Comparison of ENCODE assay signal across 25 mouse cellular contexts in the genomic region with DNA sequence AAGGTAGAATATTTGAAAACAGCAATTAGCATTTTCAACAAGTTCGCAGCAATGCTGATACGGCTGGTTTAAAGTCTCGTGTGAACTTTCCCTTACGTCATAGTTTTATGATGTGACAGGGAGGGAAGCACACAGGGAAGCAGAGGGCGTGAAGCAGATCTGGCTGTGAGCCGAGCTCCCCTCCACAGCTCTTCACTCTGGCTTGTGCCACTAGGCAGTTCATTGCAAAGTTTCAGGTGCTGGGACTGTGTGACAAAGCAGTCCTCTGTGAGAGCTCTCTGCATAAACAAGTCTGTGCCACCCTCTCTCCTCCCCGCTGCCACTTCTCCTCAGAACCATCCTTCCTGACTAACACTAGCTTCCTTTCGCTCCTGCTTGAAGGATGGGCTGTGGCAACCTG. TPM values are rescaled to one million over a fixed set of nuclear protein-coding genes. Genes with fewer than 3 reads are reported as not detected.
DNase-seq lines count a peak whose midpoint lies in the region; ATAC-seq and TF ChIP-seq lines count a peak whose summit lies in the region.
"Had no signal": no experiment of that assay in that cellular context is flagged by ENCODE, and none has a peak within 500 bp of the region (broad histone marks: within the 10 kb centered on the region; RNA-seq: fewer than 3 reads in every experiment).

No protein-coding gene starts in this region.

- 84% methylated on average over 8 of the region's 8 CpGs for WGBS in heart, embryonic 10.5 days
- WGBS in liver, embryonic 12.5 days (ENCODE audit: insufficient replicate concordance): 86% methylated on average over 8 of the region's 8 CpGs
- 78% methylated on average over 8 of the region's 8 CpGs for WGBS in neural tube, embryonic 13.5 days
- 42% methylated on average over 8 of the region's 8 CpGs for WGBS in small intestine, adult 2 months
- WGBS in forebrain, embryonic 15.5 days: 78% methylated on average over 8 of the region's 8 CpGs

- H3K9me3 ChIP-seq in heart, embryonic 10.5 days: no peaks in the 10 kb centered on the region
- no peaks in the 10 kb centered on the region for H3K9me3 ChIP-seq in liver, embryonic 12.5 days (replicated peaks)
- H3K9me3 ChIP-seq in neural tube, embryonic 13.5 days: no peaks in the 10 kb centered on the region
- no peaks in the 10 kb centered on the region for H3K9me3 ChIP-seq in forebrain, embryonic 15.5 days
- H3K9me3 ChIP-seq: embryonic facial prominence, embryonic 15.5 days; hindbrain, embryonic 10.5 days; lung, embryonic 15.5 days; midbrain, embryonic 10.5 days had no signal

- no peaks in the 10 kb centered on the region for H3K27me3 ChIP-seq in heart, embryonic 10.5 days (ENCODE audit: insufficient read depth, poor library complexity, severe bottlenecking)
- no peaks in the 10 kb centered on the region for H3K27me3 ChIP-seq in liver, embryonic 12.5 days (replicated peaks)
- H3K27me3 ChIP-seq in neural tube, embryonic 13.5 days: no peaks in the 10 kb centered on the region
- no peaks in the 10 kb centered on the region for H3K27me3 ChIP-seq in small intestine, adult 2 months (ENCODE audit: control insufficient read depth, insufficient read depth, low read length)
- no peaks in the 10 kb centered on the region for H3K27me3 ChIP-seq in forebrain, embryonic 15.5 days
- H3K27me3 ChIP-seq: embryonic facial prominence, embryonic 15.5 days; lung, embryonic 15.5 days had no signal

- H3K4me1 ChIP-seq in heart, embryonic 10.5 days: peaks cover 7% of the 10 kb centered on the region
- H3K4me1 ChIP-seq in liver, embryonic 12.5 days: peaks cover 51% of the 10 kb centered on the region
- H3K4me1 ChIP-seq in neural tube, embryonic 13.5 days (replicated peaks): no peaks in the 10 kb centered on the region
- peaks cover 4% of the 10 kb centered on the region for H3K4me1 ChIP-seq in small intestine, adult 2 months (ENCODE audit: control insufficient read depth, insufficient read depth, insufficient read length, low read length)
- no peaks in the 10 kb centered on the region for H3K4me1 ChIP-seq in forebrain, embryonic 15.5 days
- H3K4me1 ChIP-seq: embryonic facial prominence, embryonic 15.5 days had no signal

- no peak for ATAC-seq in liver, embryonic 12.5 days
- ATAC-seq in neural tube, embryonic 13.5 days (ENCODE audit: low read depth): peak; percentile 44; the same call in 1 of the 2 replicates
- ATAC-seq in forebrain, embryonic 15.5 days (replicated peaks): no peak
- ATAC-seq: forebrain, postnatal 0 days; midbrain, embryonic 16.5 days had no signal

- H3K27ac ChIP-seq in heart, embryonic 10.5 days: no peak overlapping the region
- peak overlapping the region; percentile 66 for H3K27ac ChIP-seq in liver, embryonic 12.5 days
- no peak overlapping the region for H3K27ac ChIP-seq in neural tube, embryonic 13.5 days (replicated peaks)
- 0 out of 2 replicates have a peak overlapping the region, but pooled peaks have one; percentile 0 for H3K27ac ChIP-seq in small intestine, adult 2 months (ENCODE audit: insufficient read depth, low read depth, low read length)
- H3K27ac ChIP-seq in forebrain, embryonic 15.5 days (replicated peaks): no peak overlapping the region
- H3K27ac ChIP-seq: embryonic facial prominence, embryonic 15.5 days; hindbrain, embryonic 10.5 days; lung, embryonic 15.5 days; macrophage; midbrain, embryonic 10.5 days had no signal

- peaks cover 48% of the 10 kb centered on the region for H3K36me3 ChIP-seq in heart, embryonic 10.5 days
- H3K36me3 ChIP-seq in liver, embryonic 12.5 days: peaks cover 67% of the 10 kb centered on the region
- H3K36me3 ChIP-seq in neural tube, embryonic 13.5 days: peaks cover 41% of the 10 kb centered on the region
- H3K36me3 ChIP-seq in small intestine, adult 2 months (ENCODE audit: control insufficient read depth, insufficient read depth, low read length): peaks cover 24% of the 10 kb centered on the region
- H3K36me3 ChIP-seq in forebrain, embryonic 15.5 days: peaks cover 20% of the 10 kb centered on the region

- TF ChIP-seq POLR2A in small intestine, adult 2 months (IDR thresholded peaks at IDR 0.05; ENCODE audit: low read depth, low read length): no peak

- H3K4me3 ChIP-seq in heart, embryonic 10.5 days: no peak overlapping the region
- H3K4me3 ChIP-seq in liver, embryonic 12.5 days: no peak overlapping the region
- H3K4me3 ChIP-seq in neural tube, embryonic 13.5 days: no peak overlapping the region
- H3K4me3 ChIP-seq in small intestine, adult 2 months (ENCODE audit: low read depth, low read length): no peak overlapping the region
- H3K4me3 ChIP-seq in forebrain, embryonic 15.5 days: no peak overlapping the region
- H3K4me3 ChIP-seq: embryonic facial prominence, embryonic 15.5 days; hindbrain, embryonic 10.5 days; lung, embryonic 15.5 days; midbrain, embryonic 10.5 days had no signal

- H3K4me2 ChIP-seq in liver, embryonic 12.5 days: no peak overlapping the region
- no peak overlapping the region for H3K4me2 ChIP-seq in neural tube, embryonic 13.5 days
- no peak overlapping the region for H3K4me2 ChIP-seq in forebrain, embryonic 15.5 days (replicated peaks)
- H3K4me2 ChIP-seq: embryonic facial prominence, embryonic 15.5 days; heart, embryonic 11.5 days; lung, embryonic 15.5 days had no signal

- peak; percentile 68 for DNase-seq in heart, embryonic 10.5 days (ENCODE audit: low spot score)
- no peak for DNase-seq in heart, adult 9 months (ENCODE audit: low spot score in 2 of 2)
- no peak for DNase-seq in liver
- no peak for DNase-seq in neural tube, embryonic 10.5 days (ENCODE audit: extremely low spot score, low spot score)
- DNase-seq: adrenal gland, postnatal 25 days; cerebellum, adult 11 months; cerebellum, adult 9-11 months; forebrain, postnatal 0 days; heart, postnatal 10 days; kidney, adult 18-20 months; kidney, postnatal 10 days; right cerebral cortex, postnatal 14 days; spleen, adult 18-20 months; thymus, postnatal 25 days had no signal

- no peak overlapping the region for H3K9ac ChIP-seq in liver, embryonic 12.5 days
- peak overlapping the region; percentile 45; the same call in 1 of the 2 replicates for H3K9ac ChIP-seq in neural tube, embryonic 13.5 days
- no peak overlapping the region for H3K9ac ChIP-seq in forebrain, embryonic 15.5 days (replicated peaks)
- H3K9ac ChIP-seq: embryonic facial prominence, embryonic 15.5 days; forebrain, postnatal 0 days; lung, embryonic 15.5 days had no signal

- TF ChIP-seq CTCF in small intestine, adult 2 months (IDR thresholded peaks at IDR 0.05; ENCODE audit: extremely low read depth, insufficient read length, insufficient replicate concordance, low read depth, low read length): no peak

RNA-seq across cellular contexts. Expression of gene Sh3glb1, which starts 31.9 kb away (rescaled TPM):
- polyA plus RNA-seq in heart, embryonic 10.5 days (2016; fragmentation: Nextera tagmentation; extraction: Ambion mirVana): 99.9 and 114 TPM in 2 replicates
- 88.6 and 88.7 TPM in 2 replicates for polyA plus RNA-seq in liver, embryonic 12.5 days (2016; fragmentation: Nextera tagmentation; extraction: Ambion mirVana)
- 119 and 127 TPM in 2 replicates for polyA plus RNA-seq in neural tube, embryonic 13.5 days (2015; fragmentation: Nextera tagmentation; extraction: Ambion mirVana)
- polyA plus RNA-seq in small intestine, adult 2 months (2012; rRNA removed): 9.2 and 21.5 TPM in 2 replicates
- 92.1 and 96.7 TPM in 2 replicates for polyA plus RNA-seq in forebrain, embryonic 15.5 days (2015; fragmentation: Nextera tagmentation; extraction: Ambion mirVana)

Comparison
In these comparisons a context has a peak if more than half of its experiments do, and no peak if none do; other contexts are left out.
1. H3K27ac ChIP-seq: peak in liver, embryonic 12.5 days (single experiment) and small intestine, adult 2 months (single experiment); none in heart, embryonic 10.5 days (single experiment), neural tube, embryonic 13.5 days (single experiment) and forebrain, embryonic 15.5 days (single experiment).